Comparison of ENCODE assay signal across 7 mouse cellular contexts in genomic region chr12:17727676-17728339, GRCm38 (mm10). TPM values are rescaled to one million over a fixed set of nuclear protein-coding genes. Genes with fewer than 3 reads are reported as not detected.
DNase-seq lines count a peak whose midpoint lies in the region; ATAC-seq and TF ChIP-seq lines count a peak whose summit lies in the region.

No protein-coding gene starts in this region.

- H3K36me3 ChIP-seq in E14TG2a.4 (ENCODE audit: insufficient read depth, low read length) = no peaks in the 10 kb centered on the region
- no peaks in the 10 kb centered on the region for H3K36me3 ChIP-seq in heart, embryonic 14.5 days (ENCODE audit: control insufficient read depth, insufficient read depth, low read length)
- no peaks in the 10 kb centered on the region for H3K36me3 ChIP-seq in limb, embryonic 14.5 days (ENCODE audit: control insufficient read depth, insufficient read depth, low read length)
- no peaks in the 10 kb centered on the region; the same call in 1 of the 2 replicates for H3K36me3 ChIP-seq in stomach, postnatal 0 days (ENCODE audit: control insufficient read depth, insufficient read depth, low read length)

- no peaks in the 10 kb centered on the region; the same call in 1 of the 2 replicates for H3K9me3 ChIP-seq in E14TG2a.4 (ENCODE audit: low read length)
- H3K9me3 ChIP-seq in heart, embryonic 14.5 days (ENCODE audit: control insufficient read depth, low read length) = no peaks in the 10 kb centered on the region
- no peaks in the 10 kb centered on the region for H3K9me3 ChIP-seq in limb, embryonic 14.5 days (ENCODE audit: control insufficient read depth, low read length)
- no peaks in the 10 kb centered on the region for H3K9me3 ChIP-seq in stomach, postnatal 0 days (ENCODE audit: control insufficient read depth, low read length)

- no peak for TF ChIP-seq POLR2A in limb, embryonic 14.5 days (IDR thresholded peaks at IDR 0.05; ENCODE audit: borderline replicate concordance, extremely low read depth, insufficient read depth, insufficient read length)

- H3K4me3 ChIP-seq in E14TG2a.4 (replicated peaks; ENCODE audit: low read length) = peak overlapping the region; percentile 46
- no peak overlapping the region for H3K4me3 ChIP-seq in heart, embryonic 14.5 days (ENCODE audit: control insufficient read depth in 1 of 2, insufficient read depth in 1 of 2, low read depth in 1 of 2, low read length in 2 of 2)
- H3K4me3 ChIP-seq in limb, embryonic 14.5 days (replicated peaks; ENCODE audit: low read length) = no peak overlapping the region
- no peak overlapping the region for H3K4me3 ChIP-seq in stomach, postnatal 0 days (ENCODE audit: low read depth, low read length)

- TF ChIP-seq CTCF in E14TG2a.4 (conservative IDR thresholded peaks at IDR 0.05; ENCODE audit: low read length) = no peak
- no peak for TF ChIP-seq CTCF in stomach, postnatal 0 days (IDR thresholded peaks at IDR 0.05; ENCODE audit: low read depth)

- peaks cover 61% of the 10 kb centered on the region for H3K4me1 ChIP-seq in E14TG2a.4 (replicated peaks; ENCODE audit: low read depth, low read length)
- H3K4me1 ChIP-seq in heart, embryonic 14.5 days (ENCODE audit: control insufficient read depth in 2 of 2, insufficient read depth in 2 of 2, low read length in 2 of 2) = peaks cover 34 to 42% of the 10 kb centered on the region in 2 experiments
- peaks cover 47% of the 10 kb centered on the region for H3K4me1 ChIP-seq in limb, embryonic 14.5 days (ENCODE audit: control insufficient read depth, insufficient read depth, low read length)
- H3K4me1 ChIP-seq in stomach, postnatal 0 days (replicated peaks; ENCODE audit: control insufficient read depth, insufficient read depth) = peaks cover 12% of the 10 kb centered on the region

- 0 out of 2 replicates have a peak, but pooled peaks have one; percentile 36 for ATAC-seq in heart, embryonic 14.5 days (ENCODE audit: insufficient number of reproducible peaks, insufficient read depth, low FRiP score, low read depth)
- peak; percentile 58 for ATAC-seq in limb, embryonic 14.5 days (ENCODE audit: low FRiP score, low read depth)
- peak; percentile 78 for ATAC-seq in stomach, postnatal 0 days (ENCODE audit: low FRiP score, low TSS enrichment)

- no peak overlapping the region for H3K27ac ChIP-seq in heart, embryonic 14.5 days (replicated peaks in 1 of 2; ENCODE audit: control insufficient read depth in 1 of 2, insufficient read depth in 1 of 2, low read depth in 2 of 2, low read length in 2 of 2)
- no peak overlapping the region for H3K27ac ChIP-seq in limb, embryonic 14.5 days (replicated peaks; ENCODE audit: low read depth, low read length)
- peak overlapping the region; percentile 82 for H3K27ac ChIP-seq in stomach, postnatal 0 days (replicated peaks)

- H3K9ac ChIP-seq in heart, embryonic 14.5 days (ENCODE audit: low read length) = no peak overlapping the region; the same call in 1 of the 2 replicates
- no peak overlapping the region for H3K9ac ChIP-seq in limb, embryonic 14.5 days (ENCODE audit: low read depth, low read length, severe bottlenecking)
- peak overlapping the region; percentile 18; the same call in 1 of the 2 replicates for H3K9ac ChIP-seq in stomach, postnatal 0 days (ENCODE audit: low read length)

- WGBS in heart, embryonic 14.5 days = 39% methylated on average over 13 of the region's 13 CpGs
- 34% methylated on average over 13 of the region's 13 CpGs for WGBS in limb, embryonic 14.5 days
- WGBS in stomach, postnatal 0 days = 24% methylated on average over 13 of the region's 13 CpGs

- no peak overlapping the region; the same call in 1 of the 2 replicates for H3K4me2 ChIP-seq in heart, embryonic 14.5 days (ENCODE audit: low read length)
- H3K4me2 ChIP-seq in limb, embryonic 14.5 days (replicated peaks; ENCODE audit: low read depth, low read length, severe bottlenecking) = no peak overlapping the region; the same call in 1 of the 2 replicates
- peak overlapping the region; percentile 38 for H3K4me2 ChIP-seq in stomach, postnatal 0 days (replicated peaks; ENCODE audit: low read depth)

- no peaks in the 10 kb centered on the region for H3K27me3 ChIP-seq in E14TG2a.4 (ENCODE audit: insufficient read depth, low read length)
- no peaks in the 10 kb centered on the region for H3K27me3 ChIP-seq in heart, embryonic 14.5 days (ENCODE audit: control insufficient read depth, insufficient read depth, low read length)
- no peaks in the 10 kb centered on the region for H3K27me3 ChIP-seq in limb, embryonic 14.5 days (ENCODE audit: control insufficient read depth, insufficient read depth, low read length)
- H3K27me3 ChIP-seq in stomach, postnatal 0 days (ENCODE audit: control insufficient read depth, insufficient read depth, low read length) = no peaks in the 10 kb centered on the region

- no peak for TF ChIP-seq EP300 in stomach, postnatal 0 days (optimal IDR thresholded peaks at IDR 0.05)

- DNase-seq in cerebellum, postnatal 10 days = peak; percentile 60 to 64
- peak; percentile 63 for DNase-seq in limb, embryonic 14.5 days (ENCODE audit: low spot score)
- peak; percentile 87 for DNase-seq in stomach, postnatal 0 days (ENCODE audit: low spot score)
- no peak for DNase-seq in layer of hippocampus, postnatal 10 days (ENCODE audit: low spot score in 2 of 2)
- DNase-seq in layer of hippocampus, adult 9-10 months (ENCODE audit: low spot score) = no peak

RNA-seq across cellular contexts. Expression of gene Hpcal1, which starts 37.2 kb away (rescaled TPM):
- 22.5 and 22.8 TPM in 2 replicates for polyA plus RNA-seq in heart, embryonic 14.5 days (2014; fragmentation: Nextera tagmentation; extraction: Ambion mirVana)
- 55.7 and 65.2 TPM in 2 replicates for polyA plus RNA-seq in limb, embryonic 14.5 days (2012; rRNA removed)
- polyA plus RNA-seq in limb, embryonic 14.5 days (2014; fragmentation: Nextera tagmentation; extraction: Ambion mirVana) = 41.9 and 44.1 TPM in 2 replicates
- 61.2 and 62.6 TPM in 2 replicates for polyA plus RNA-seq in stomach, postnatal 0 days (2015; fragmentation: Nextera tagmentation; extraction: Ambion mirVana)
- 10 to 100 TPM; 41.4 to 44.5 TPM for total RNA-seq in layer of hippocampus, postnatal 10 days (2021)

Comparison
In these comparisons a context has a peak if more than half of its experiments do, and no peak if none do; other contexts are left out.
1. DNase-seq: peak in cerebellum, postnatal 10 days (2 of 2), limb, embryonic 14.5 days (single experiment) and stomach, postnatal 0 days (single experiment); none in layer of hippocampus, postnatal 10 days (0 of 2) and layer of hippocampus, adult 9-10 months (single experiment).
2. Peak in every context shown above with its lines, with median percentiles within 50 percentile points of each other: ATAC-seq.